In genomic region chr17:65737175-65737574, GRCm38 (mm10) we compare ENCODE assay signal across 12 mouse cellular contexts. TPM values are rescaled to one million over a fixed set of nuclear protein-coding genes. Genes with fewer than 3 reads are reported as not detected.
DNase-seq lines count a peak whose midpoint lies in the region; ATAC-seq and TF ChIP-seq lines count a peak whose summit lies in the region.
"Had no signal": no experiment of that assay in that cellular context is flagged by ENCODE, and none has a peak within 500 bp of the region (broad histone marks: within the 10 kb centered on the region; RNA-seq: fewer than 3 reads in every experiment).

No protein-coding gene starts in this region.

- H3K4me1 ChIP-seq in heart, embryonic 11.5 days (ENCODE audit: control insufficient read depth, insufficient read depth, low read length) = peaks cover 3% of the 10 kb centered on the region
- peaks cover 5% of the 10 kb centered on the region for H3K4me1 ChIP-seq in lung, adult 2 months (ENCODE audit: control insufficient read depth, insufficient read depth, low read length)
- H3K4me1 ChIP-seq in brown adipose tissue, adult 24 weeks (ENCODE audit: control insufficient read depth, insufficient read depth, insufficient read length, low read length) = peaks cover 21% of the 10 kb centered on the region
- no peaks in the 10 kb centered on the region for H3K4me1 ChIP-seq in hindbrain, embryonic 11.5 days (replicated peaks; ENCODE audit: control insufficient read depth, insufficient read depth, low read length)

- DNase-seq in heart, postnatal 14 days = no peak
- DNase-seq in lung, postnatal 14 days = peak; percentile 14
- no peak for DNase-seq in lung, adult 2 months
- DNase-seq in left cerebral cortex, postnatal 14 days (ENCODE audit: low spot score in 2 of 2) = no peak
- no peak for DNase-seq in B cell, adult 2 months
- DNase-seq in hindbrain, embryonic 11.5 days (ENCODE audit: low spot score) = no peak
- DNase-seq: cerebellum, adult 11 months had no signal

- ATAC-seq in heart, embryonic 11.5 days (replicated peaks; ENCODE audit: insufficient number of reproducible peaks, low FRiP score, low TSS enrichment) = no peak
- no peak for ATAC-seq in hindbrain, embryonic 11.5 days (ENCODE audit: low FRiP score)
- ATAC-seq: hindbrain, embryonic 16.5 days had no signal

- H3K27me3 ChIP-seq in heart, embryonic 11.5 days (ENCODE audit: control insufficient read depth, insufficient read depth, low read length) = no peaks in the 10 kb centered on the region
- H3K27me3 ChIP-seq in hindbrain, embryonic 11.5 days (ENCODE audit: control insufficient read depth, insufficient read depth, low read length) = no peaks in the 10 kb centered on the region

- TF ChIP-seq POLR2A in lung, adult 2 months (IDR thresholded peaks at IDR 0.05; ENCODE audit: borderline replicate concordance, extremely low read depth, low read depth, low read length) = no peak

- TF ChIP-seq CTCF in lung, adult 2 months (IDR thresholded peaks at IDR 0.05; ENCODE audit: insufficient read depth, low read length) = no peak

- no peaks in the 10 kb centered on the region; the same call in 1 of the 2 replicates for H3K9me3 ChIP-seq in heart, embryonic 11.5 days (replicated peaks; ENCODE audit: control insufficient read depth, low read length)
- H3K9me3 ChIP-seq in hindbrain, embryonic 11.5 days (ENCODE audit: control insufficient read depth, low read length) = no peaks in the 10 kb centered on the region
- H3K9me3 ChIP-seq: embryonic facial prominence, embryonic 10.5 days; limb, embryonic 10.5 days had no signal

- H3K4me2 ChIP-seq in heart, embryonic 11.5 days = no peak overlapping the region
- H3K4me2 ChIP-seq in hindbrain, embryonic 11.5 days (replicated peaks; ENCODE audit: low read depth, low read length) = no peak overlapping the region

- H3K36me3 ChIP-seq in heart, embryonic 11.5 days (ENCODE audit: control insufficient read depth, insufficient read depth, low read length) = no peaks in the 10 kb centered on the region
- H3K36me3 ChIP-seq in hindbrain, embryonic 11.5 days (ENCODE audit: control insufficient read depth, insufficient read depth, low read length) = no peaks in the 10 kb centered on the region
- H3K36me3 ChIP-seq: embryonic facial prominence, embryonic 10.5 days; limb, embryonic 10.5 days had no signal

- intact Hi-C loops in heart, postnatal 14 days (cut with DNase I) = no loop called here
- intact Hi-C loops in left cerebral cortex, postnatal 14 days (cut with DNase I) = no loop called here

- no peak overlapping the region for H3K9ac ChIP-seq in heart, embryonic 11.5 days (ENCODE audit: low read depth, low read length)
- no peak overlapping the region for H3K9ac ChIP-seq in hindbrain, embryonic 11.5 days (ENCODE audit: low read depth, low read length)

- H3K27ac ChIP-seq in heart, embryonic 11.5 days (ENCODE audit: low read depth, low read length) = 0 out of 2 replicates have a peak overlapping the region, but pooled peaks have one; percentile 46
- peak overlapping the region; percentile 20; the same call in 1 of the 2 replicates for H3K27ac ChIP-seq in brown adipose tissue, adult 24 weeks (replicated peaks; ENCODE audit: low read depth, low read length)
- no peak overlapping the region for H3K27ac ChIP-seq in hindbrain, embryonic 11.5 days (ENCODE audit: low read depth, low read length)
- H3K27ac ChIP-seq: embryonic facial prominence, embryonic 10.5 days; limb, embryonic 10.5 days had no signal

- no peak overlapping the region for H3K4me3 ChIP-seq in heart, embryonic 11.5 days (ENCODE audit: low read depth, low read length)
- H3K4me3 ChIP-seq in lung, adult 2 months (replicated peaks; ENCODE audit: extremely low read depth, low read depth, low read length) = no peak overlapping the region
- no peak overlapping the region for H3K4me3 ChIP-seq in brown adipose tissue, adult 24 weeks (ENCODE audit: insufficient read depth, low read depth, low read length)
- no peak overlapping the region for H3K4me3 ChIP-seq in hindbrain, embryonic 11.5 days (ENCODE audit: low read depth, low read length)
- H3K4me3 ChIP-seq: embryonic facial prominence, embryonic 10.5 days; limb, embryonic 10.5 days had no signal

- 73% methylated on average over 5 of the region's 5 CpGs for WGBS in heart, embryonic 11.5 days (ENCODE audit: insufficient replicate concordance)
- WGBS in lung, adult 2 months = 46% methylated on average over 5 of the region's 5 CpGs
- WGBS in hindbrain, embryonic 11.5 days = 90% methylated on average over 5 of the region's 5 CpGs

RNA-seq across cellular contexts. Expression of gene Rab31, which starts 35.4 kb away (rescaled TPM):
- 32.7 and 33.2 TPM in 2 replicates for polyA plus RNA-seq in heart, embryonic 11.5 days (2014; fragmentation: Nextera tagmentation; extraction: Ambion mirVana)
- 10 to 100 TPM; 25.7 to 28.7 TPM for total RNA-seq in heart, postnatal 14 days (2021)
- 33.2 and 48.9 TPM in 2 replicates for polyA plus RNA-seq in lung, adult 2 months (2012; rRNA removed)
- 3.9 and 5.4 TPM in 2 replicates for polyA plus RNA-seq in brown adipose tissue, adult 24 weeks (2012; ENCODE audit: insufficient read depth, insufficient read length, missing spikeins)
- 10 to 100 TPM; 76.0 to 87.4 TPM for total RNA-seq in left cerebral cortex, postnatal 14 days (2021)
- polyA plus RNA-seq in hindbrain, embryonic 11.5 days (2014; fragmentation: Nextera tagmentation; extraction: Ambion mirVana) = 74.8 and 82.0 TPM in 2 replicates

RNA-seq across cellular contexts. Expression of gene Ppp4r1, which starts 45.2 kb away (rescaled TPM):
- polyA plus RNA-seq in heart, embryonic 11.5 days (2014; fragmentation: Nextera tagmentation; extraction: Ambion mirVana) = 31.4 and 36.5 TPM in 2 replicates
- total RNA-seq in heart, postnatal 14 days (2021) = 10 to 100 TPM; 51.8 to 58.6 TPM
- polyA plus RNA-seq in lung, adult 2 months (2012; rRNA removed) = 34.7 and 45.5 TPM in 2 replicates
- 13.9 and 14.4 TPM in 2 replicates for polyA plus RNA-seq in brown adipose tissue, adult 24 weeks (2012; ENCODE audit: insufficient read depth, insufficient read length, missing spikeins)
- 10 to 100 TPM; 45.8 to 58.0 TPM for total RNA-seq in left cerebral cortex, postnatal 14 days (2021)
- 48.9 and 56.8 TPM in 2 replicates for polyA plus RNA-seq in hindbrain, embryonic 11.5 days (2014; fragmentation: Nextera tagmentation; extraction: Ambion mirVana)
